Mouse (Mus musculus): Measurements from ENCODE around the gene Tex2. TPM values are rescaled to one million over a fixed set of nuclear protein-coding genes. Genes with fewer than 3 reads are reported as not detected.

Gene Tex2
- polyA plus RNA-seq (2014; fragmentation: Illumina TruSeq; extraction: RNeasy Lipid Tissue Mini Kit (QIAGEN cat#74804); ENCODE audit: low replicate concordance) = 28.4 TPM

GRCm38 (mm10) chr11:106612961-106613637 is at the start of gene Tex2:
Tex2 (minus strand) TSS chr11:106613423.

GRCm38 (mm10) chr11:106487733-106488115 is 125.5 kb downstream of the Tex2 start, which contains the start of gene Ern1:
Ern1 (minus strand) TSS chr11:106487852.

Other genes starting within 250 kb of the Tex2 start
- not detected for gene Prr29, start 248.0 kb downstream of the Tex2 start, polyA plus RNA-seq (2014; fragmentation: Illumina TruSeq; extraction: RNeasy Lipid Tissue Mini Kit (QIAGEN cat#74804); ENCODE audit: low replicate concordance)
- not detected for gene Icam2, start 225.3 kb downstream of the Tex2 start, polyA plus RNA-seq (2014; fragmentation: Illumina TruSeq; extraction: RNeasy Lipid Tissue Mini Kit (QIAGEN cat#74804); ENCODE audit: low replicate concordance)
- 17.7 TPM for gene Ern1, start 125.6 kb downstream of the Tex2 start, polyA plus RNA-seq (2014; fragmentation: Illumina TruSeq; extraction: RNeasy Lipid Tissue Mini Kit (QIAGEN cat#74804); ENCODE audit: low replicate concordance)
- gene Pecam1, start 137.2 kb upstream of the Tex2 start, polyA plus RNA-seq (2014; fragmentation: Illumina TruSeq; extraction: RNeasy Lipid Tissue Mini Kit (QIAGEN cat#74804); ENCODE audit: low replicate concordance) = 7.0 TPM
- gene Milr1, start 137.8 kb upstream of the Tex2 start, polyA plus RNA-seq (2014; fragmentation: Illumina TruSeq; extraction: RNeasy Lipid Tissue Mini Kit (QIAGEN cat#74804); ENCODE audit: low replicate concordance) = 5.3 TPM
- gene Polg2, start 166.1 kb upstream of the Tex2 start, polyA plus RNA-seq (2014; fragmentation: Illumina TruSeq; extraction: RNeasy Lipid Tissue Mini Kit (QIAGEN cat#74804); ENCODE audit: low replicate concordance) = 10.1 TPM
- gene Ddx5, start 175.8 kb upstream of the Tex2 start, polyA plus RNA-seq (2014; fragmentation: Illumina TruSeq; extraction: RNeasy Lipid Tissue Mini Kit (QIAGEN cat#74804); ENCODE audit: low replicate concordance) = 1,671 TPM
- gene Cep95, start 175.8 kb upstream of the Tex2 start, polyA plus RNA-seq (2014; fragmentation: Illumina TruSeq; extraction: RNeasy Lipid Tissue Mini Kit (QIAGEN cat#74804); ENCODE audit: low replicate concordance) = 26.5 TPM